Mouse (Mus musculus): Measurements from ENCODE around the gene Itgae.

The Itgae gene

GRCm38 (mm10) chr11:73092877-73093276, 2.5 kb downstream of the Itgae start:
- DNase-seq (ENCODE audit: low read depth in 2 of 2, low spot score in 2 of 2), result no peak

GRCm38 (mm10) chr11:73094231-73094995, 4.0 kb downstream of the Itgae start:
- DNase-seq (ENCODE audit: low read depth in 2 of 2, low spot score in 2 of 2), result peak; percentile 63 to 67

DNA sequence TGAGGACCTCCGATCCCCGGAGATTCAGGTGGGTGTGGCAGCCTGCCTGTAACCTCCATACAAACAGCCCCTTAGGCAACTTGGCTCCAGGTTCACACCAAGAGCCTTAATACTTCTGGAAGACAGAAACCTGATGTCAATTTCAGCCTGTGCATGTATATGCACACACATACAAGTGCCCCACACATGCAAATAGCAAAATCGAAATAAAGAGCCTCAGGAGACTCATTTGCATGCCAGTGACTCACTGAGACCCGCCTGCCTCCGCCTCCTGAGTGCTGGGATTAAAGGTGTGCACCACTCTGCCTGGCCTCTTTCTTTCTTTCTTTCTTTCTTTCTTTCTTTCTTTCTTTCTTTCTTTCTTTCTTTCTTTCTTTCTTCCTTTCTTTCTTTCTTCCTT, 8.5 kb downstream of the Itgae start:
- DNase-seq (ENCODE audit: low read depth in 2 of 2, low spot score in 2 of 2), result no peak

DNA sequence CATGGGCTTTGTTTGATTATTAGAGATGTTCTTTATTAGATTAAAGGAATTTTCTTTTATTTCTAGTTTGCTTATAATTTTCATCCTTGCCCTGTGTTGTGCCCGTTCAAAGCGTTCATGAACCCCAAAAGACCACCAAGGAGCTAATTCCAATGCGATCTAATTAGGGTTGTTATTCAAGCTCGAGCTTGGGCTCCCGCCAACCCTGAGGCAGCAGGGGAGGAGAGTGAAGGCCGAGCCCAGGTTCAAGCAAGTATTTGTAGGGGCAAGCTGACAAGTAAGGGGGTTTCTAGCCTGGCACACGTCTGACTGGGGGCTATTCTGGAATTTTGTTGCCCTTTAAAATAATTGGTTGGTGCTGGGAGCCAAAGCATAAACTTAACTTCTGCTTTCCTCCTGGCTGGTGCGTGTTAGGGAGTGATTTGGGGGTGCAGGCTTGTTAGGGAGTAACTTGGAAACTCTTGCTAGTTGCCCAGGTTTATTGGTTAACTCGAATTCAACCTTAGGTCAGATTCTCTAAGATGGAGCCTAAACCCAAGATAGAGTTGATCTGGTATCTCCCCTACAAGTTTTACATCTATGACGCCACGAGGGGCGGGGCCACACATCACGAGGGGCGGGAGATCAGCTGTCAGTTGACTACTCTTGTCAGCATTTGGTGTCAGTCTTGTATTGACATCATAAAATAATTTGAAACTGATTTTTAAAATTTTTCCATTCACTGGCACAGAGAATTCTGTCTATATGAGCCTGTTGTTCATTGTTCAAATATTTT, 9.8 kb downstream of the Itgae start:
- no peak for DNase-seq (ENCODE audit: low read depth in 2 of 2, low spot score in 2 of 2)

- no peak for DNase-seq (ENCODE audit: low read depth in 2 of 2, low spot score in 2 of 2)
Observed at GRCm38 (mm10) chr11:73101308-73101707, 10.9 kb downstream of the Itgae start.

DNA sequence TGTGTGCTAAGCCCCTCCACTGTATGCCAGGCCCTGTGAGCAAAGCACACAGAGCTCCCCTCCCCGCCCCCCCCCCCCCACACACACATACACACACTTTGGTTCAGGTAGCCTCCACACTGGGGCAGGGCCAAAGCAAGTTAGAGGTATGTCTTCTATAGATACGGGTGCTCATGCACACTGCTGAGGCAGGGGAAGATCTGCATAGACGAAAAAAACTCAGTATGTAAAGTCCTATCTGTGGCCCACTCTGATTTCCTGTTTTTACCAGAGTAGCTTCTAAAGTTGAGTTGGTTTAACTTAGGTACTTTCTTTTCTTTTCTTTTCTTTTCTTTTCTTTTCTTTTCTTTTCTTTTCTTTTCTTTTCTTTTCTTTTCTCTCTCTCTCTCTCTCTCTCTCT, 14.9 kb downstream of the Itgae start:
- DNase-seq (ENCODE audit: low read depth in 2 of 2, low spot score in 2 of 2), result no peak

DNA sequence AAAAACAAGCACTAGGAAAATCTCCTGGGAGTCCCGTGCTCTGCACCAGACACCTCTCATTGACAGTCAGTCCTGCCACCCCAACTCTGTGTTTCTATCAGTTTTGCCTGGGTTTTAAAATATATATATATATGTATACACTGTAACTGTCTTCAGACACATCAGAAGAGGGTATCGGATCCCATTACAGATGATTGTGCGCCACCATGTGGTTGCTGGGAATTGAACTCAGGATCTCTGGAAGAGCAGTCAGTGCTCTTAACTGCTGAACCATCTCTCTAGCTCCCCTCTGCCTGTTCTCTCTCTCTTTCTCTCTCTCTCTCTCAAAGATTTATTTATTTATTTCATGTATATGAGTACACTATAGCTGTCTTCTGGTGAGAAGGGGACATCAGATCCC, 17.0 kb downstream of the Itgae start:
- DNase-seq (ENCODE audit: low read depth in 2 of 2, low spot score in 2 of 2), result peak in 1 of 2 experiments; percentile 61

GRCm38 (mm10) chr11:73108195-73108897, 18.0 kb downstream of the Itgae start:
- DNase-seq (ENCODE audit: low read depth in 2 of 2, low spot score in 2 of 2), result peak in 1 of 2 experiments; percentile 54

GRCm38 (mm10) chr11:73108898-73109625, 18.7 kb downstream of the Itgae start:
- no peak for DNase-seq (ENCODE audit: low read depth in 2 of 2, low spot score in 2 of 2)

DNA sequence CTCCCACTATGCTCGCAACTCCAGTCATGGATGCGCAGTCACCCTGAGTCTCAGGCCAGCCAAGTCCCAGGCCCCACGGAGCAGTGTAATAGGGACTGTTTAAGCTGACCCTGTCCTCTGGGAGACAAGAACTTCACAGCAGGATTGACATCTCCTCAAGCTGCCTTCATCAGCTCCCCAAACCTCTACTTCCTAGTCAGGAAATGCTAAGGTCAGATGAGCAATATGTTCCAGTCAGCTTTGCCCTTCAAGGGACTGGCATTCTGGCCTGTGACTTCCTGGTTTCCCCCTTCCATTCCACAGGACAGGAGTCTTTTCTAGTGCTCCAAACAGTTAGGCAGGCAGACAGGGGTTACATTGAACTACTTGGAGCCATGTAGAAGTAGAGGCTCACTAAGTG, 19.6 kb downstream of the Itgae start:
- DNase-seq (ENCODE audit: low read depth in 2 of 2, low spot score in 2 of 2), result no peak

- no peak for DNase-seq (ENCODE audit: low read depth in 2 of 2, low spot score in 2 of 2)
Observed at GRCm38 (mm10) chr11:73111414-73111813, 21.0 kb downstream of the Itgae start.

GRCm38 (mm10) chr11:73126495-73126894, 36.1 kb downstream of the Itgae start:
- DNase-seq (ENCODE audit: low read depth in 2 of 2, low spot score in 2 of 2), result no peak

GRCm38 (mm10) chr11:73131020-73131419, 40.6 kb downstream of the Itgae start:
- peak in 1 of 2 experiments; percentile 24 for DNase-seq (ENCODE audit: low read depth in 2 of 2, low spot score in 2 of 2)

- no peak for DNase-seq (ENCODE audit: low read depth in 2 of 2, low spot score in 2 of 2)
Observed at GRCm38 (mm10) chr11:73132999-73133398, 42.6 kb downstream of the Itgae start.

GRCm38 (mm10) chr11:73134222-73134621, 43.8 kb downstream of the Itgae start:
- no peak for DNase-seq (ENCODE audit: low read depth in 2 of 2, low spot score in 2 of 2)

- DNase-seq (ENCODE audit: low read depth in 2 of 2, low spot score in 2 of 2), result no peak
Observed at GRCm38 (mm10) chr11:73136587-73136986, 46.2 kb downstream of the Itgae start.

DNA sequence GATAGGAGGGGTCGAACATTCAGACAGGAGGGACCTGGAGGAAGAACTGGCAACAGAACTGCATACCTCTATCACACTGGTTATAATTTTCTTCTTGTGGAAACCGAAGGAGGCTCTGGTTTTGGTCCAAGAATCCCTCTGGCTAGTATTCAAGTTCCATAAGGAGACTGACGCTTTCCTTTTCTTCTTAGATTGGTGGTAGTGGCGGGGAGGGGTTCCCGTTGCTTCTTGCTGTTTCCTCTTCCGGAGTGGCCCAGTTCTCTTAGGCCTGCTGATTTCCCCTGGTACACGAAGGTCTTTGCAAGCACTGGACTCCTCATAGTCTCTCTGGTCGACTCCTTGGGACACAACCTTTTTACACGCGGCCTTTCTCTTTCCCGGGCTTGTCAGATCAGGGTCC, 46.7 kb downstream of the Itgae start:
- no peak for DNase-seq (ENCODE audit: low read depth in 2 of 2, low spot score in 2 of 2)

GRCm38 (mm10) chr11:73137591-73138501, 47.5 kb downstream of the Itgae start, which contains the start of gene Haspin:
Gene Haspin, minus strand, starts transcription at chr11:73138294.
- DNase-seq (ENCODE audit: low read depth in 2 of 2, low spot score in 2 of 2), result peak; percentile 86 to 92

DNA sequence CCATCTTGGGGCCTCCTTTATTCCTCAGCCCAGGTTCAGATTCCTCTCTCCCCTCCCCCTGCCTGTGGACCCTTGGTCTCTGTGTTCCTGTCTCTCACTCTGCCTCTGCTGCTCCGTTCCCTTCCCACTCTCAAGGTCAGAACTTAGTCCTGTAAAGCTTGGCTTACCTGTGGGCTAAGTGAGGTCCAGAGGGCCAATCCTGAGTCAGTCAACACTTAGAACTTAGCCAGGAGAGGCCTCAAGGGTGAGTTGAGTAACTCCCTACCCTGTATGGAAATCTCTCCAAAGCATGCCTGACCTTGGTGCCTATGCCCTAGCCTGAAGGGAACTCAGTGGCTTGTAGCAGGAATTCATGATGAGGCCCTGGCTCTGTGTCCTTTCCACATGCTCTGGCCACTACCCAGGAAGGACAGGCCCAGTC, 53.9 kb downstream of the Itgae start:
- no peak for DNase-seq (ENCODE audit: low read depth in 2 of 2, low spot score in 2 of 2)

Data from CD8-positive naive resting alpha-beta T cell, adult 2 months (primary cell).